Mouse (Mus musculus) splenic B cell, adult 2 months (primary cell): ENCODE data around the gene Adcy5.

Experiments used
- DNase-seq: peaks from one replicate; pipeline ENCODE4 v3.0.0-alpha.2; 2011; ENCODE audit warnings: low read depth, low spot score
- H3K27me3 ChIP-seq: 2 replicates; pipeline ENCODE4 v1.6.1; 2012; ENCODE audit warnings: mild to moderate bottlenecking, low read length, moderate library complexity, mixed read lengths; ENCODE audit not compliant: control insufficient read depth, poor library complexity, insufficient read depth, severe bottlenecking
- H3K36me3 ChIP-seq: 2 replicates; pipeline ENCODE4 v1.6.1; 2012; ENCODE audit warnings: mild to moderate bottlenecking, low read length, moderate library complexity, mixed read lengths; ENCODE audit not compliant: control insufficient read depth, poor library complexity, insufficient read depth, severe bottlenecking

The Adcy5 gene

DNA sequence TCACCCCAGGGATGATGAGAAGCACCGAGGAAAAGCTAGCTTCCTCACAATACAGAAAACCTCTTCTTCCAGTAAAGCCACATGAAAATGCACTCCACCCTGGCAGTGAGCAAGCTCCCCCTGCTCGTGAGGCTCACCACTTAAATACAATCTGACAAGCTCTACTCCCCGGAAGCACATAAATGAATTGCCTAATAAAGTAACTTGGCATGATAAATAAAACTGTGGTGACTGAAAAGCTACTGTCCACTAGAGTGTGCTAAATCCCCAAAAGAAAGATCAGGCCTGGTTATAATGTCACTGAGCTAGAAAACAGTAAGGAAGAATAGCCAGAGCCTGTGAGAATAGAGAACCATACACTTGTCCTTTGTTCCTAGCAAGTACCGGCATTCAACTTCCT is 164.7 kb downstream of the Adcy5 start:
- Histone ChIP-seq H3K36me3 (no peaks in the 10 kb centered on the region), H3K27me3 (no peaks in the 10 kb centered on the region)
- peak; percentile 6 for DNase-seq

DNA sequence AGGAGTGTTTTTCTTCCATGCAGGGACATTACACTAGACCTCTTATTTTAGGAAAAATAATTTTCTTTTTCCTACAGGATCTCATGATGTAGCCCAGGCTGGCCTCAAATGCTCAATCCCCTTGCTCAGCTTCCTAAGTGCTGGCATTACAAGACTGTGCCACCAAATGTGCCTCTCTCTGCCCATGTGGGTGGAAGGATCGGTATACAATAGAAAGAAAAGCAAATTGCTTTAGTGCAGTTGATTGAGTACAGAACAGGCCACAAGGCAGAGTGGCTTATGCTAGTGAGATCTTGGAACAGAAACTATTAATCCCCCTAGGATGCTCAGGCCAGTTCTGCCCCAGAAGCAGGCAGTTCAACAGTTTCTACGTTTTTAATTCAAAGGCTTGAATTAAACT is 165.1 kb downstream of the Adcy5 start:
- no peak for DNase-seq
- H3K27me3 ChIP-seq, result no peaks in the 10 kb centered on the region
- no peaks in the 10 kb centered on the region for H3K36me3 ChIP-seq

DNA sequence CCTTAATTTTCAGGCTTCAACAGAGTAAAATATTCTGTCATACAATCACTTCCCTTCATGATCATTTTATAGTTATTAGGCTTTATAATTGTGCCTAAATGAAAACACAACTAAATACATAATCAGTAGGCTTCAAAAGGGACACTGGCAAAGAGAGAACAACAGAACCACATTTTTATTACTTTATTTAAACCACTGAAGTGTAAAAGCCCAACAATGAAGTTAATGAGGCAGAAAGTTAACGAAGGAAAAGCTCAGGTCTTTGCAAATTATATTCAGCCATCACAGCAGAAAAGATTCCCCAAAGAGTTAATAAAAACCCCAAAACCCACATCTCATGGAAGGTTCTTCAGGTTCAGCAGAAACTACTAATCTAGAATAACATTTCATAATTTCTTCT is 175.8 kb downstream of the Adcy5 start:
- DNase-seq, result no peak
- H3K27me3 ChIP-seq, result no peaks in the 10 kb centered on the region
- peaks cover 4% of the 10 kb centered on the region; the same call in 1 of the 2 replicates for H3K36me3 ChIP-seq
